Mouse (Mus musculus) gastrocnemius, postnatal 10 days (tissue): ENCODE data around the gene Rreb1. TPM values are rescaled to one million over a fixed set of nuclear protein-coding genes. Genes with fewer than 3 reads are reported as not detected.
A peak's percentile ranks its signal among the peaks of the same experiment; 100 is the strongest.

Source experiments
- DNase-seq: peaks from one replicate; pipeline ENCODE4 v3.0.0; 2021; ENCODE audit warnings: mixed read lengths
- total RNA-seq, 2 experiments: library from RNA; stranded (reverse); gene quantifications; 2 replicates each; pipeline ENCODE4 v1.2.3; 2021

Rreb1 gene
- total RNA-seq, 2 experiments from 2014 or later: 33.1 to 45.5 TPM

GRCm38 (mm10) chr13:37854031-37854431, 75.8 kb downstream of the Rreb1 start:
- peak; percentile 50 for DNase-seq

GRCm38 (mm10) chr13:37854455-37855220, 76.4 kb downstream of the Rreb1 start:
- DNase-seq: no peak

GRCm38 (mm10) chr13:37855221-37855757, 77.1 kb downstream of the Rreb1 start:
- no peak for DNase-seq

- DNase-seq: no peak
Observed at GRCm38 (mm10) chr13:37855765-37856164, 77.6 kb downstream of the Rreb1 start.

- DNase-seq: no peak
Observed at GRCm38 (mm10) chr13:37856537-37856936, 78.3 kb downstream of the Rreb1 start.

GRCm38 (mm10) chr13:37857284-37858065, 79.3 kb downstream of the Rreb1 start:
- DNase-seq: peak; percentile 94

- peak; percentile 57 for DNase-seq
Observed at GRCm38 (mm10) chr13:37858066-37858501, 79.9 kb downstream of the Rreb1 start.

- no peak for DNase-seq
Observed at GRCm38 (mm10) chr13:37858508-37858907, 80.3 kb downstream of the Rreb1 start.

GRCm38 (mm10) chr13:37859782-37860181, 81.6 kb downstream of the Rreb1 start:
- no peak for DNase-seq

- no peak for DNase-seq
Observed at GRCm38 (mm10) chr13:37860204-37860603, 82.0 kb downstream of the Rreb1 start.

- no peak for DNase-seq
Observed at GRCm38 (mm10) chr13:37860789-37861188, 82.6 kb downstream of the Rreb1 start.

GRCm38 (mm10) chr13:37862492-37862891, 84.3 kb downstream of the Rreb1 start:
- DNase-seq: no peak

GRCm38 (mm10) chr13:37863643-37864042, 85.4 kb downstream of the Rreb1 start:
- no peak for DNase-seq

- no peak for DNase-seq
Observed at GRCm38 (mm10) chr13:37864697-37865096, 86.5 kb downstream of the Rreb1 start.

GRCm38 (mm10) chr13:37866296-37866695, 88.1 kb downstream of the Rreb1 start:
- DNase-seq: no peak

GRCm38 (mm10) chr13:37866846-37867245, 88.6 kb downstream of the Rreb1 start:
- no peak for DNase-seq

GRCm38 (mm10) chr13:37870118-37870908, 92.1 kb downstream of the Rreb1 start:
- no peak for DNase-seq

GRCm38 (mm10) chr13:37872142-37872835, 94.1 kb downstream of the Rreb1 start:
- no peak for DNase-seq

GRCm38 (mm10) chr13:37873125-37873891, 95.1 kb downstream of the Rreb1 start:
- DNase-seq: no peak

GRCm38 (mm10) chr13:37875919-37876318, 97.7 kb downstream of the Rreb1 start:
- no peak for DNase-seq

GRCm38 (mm10) chr13:37876366-37876765, 98.2 kb downstream of the Rreb1 start:
- DNase-seq: no peak
